Mouse (Mus musculus) lung, embryonic 16.5 days (tissue): ENCODE data around the gene Cep97. TPM values are rescaled to one million over a fixed set of nuclear protein-coding genes. Genes with fewer than 3 reads are reported as not detected.
A peak's percentile ranks its signal among the peaks of the same experiment; 100 is the strongest.

Experiments
- ATAC-seq: fragments of 200-750 bp; cut with Nextera tagmentation; 2 replicates; pipeline ENCODE4 v1.8.0; 2017; ENCODE audit warnings: low read depth, mild to moderate bottlenecking, moderate library complexity
- H3K27ac ChIP-seq: fragments of 300-500 bp; sonication (generic); 2 replicates; pipeline ENCODE4 v1.5.1; 2014; ENCODE audit warnings: mild to moderate bottlenecking, control low read depth, low read length
- H3K27me3 ChIP-seq: fragments of 300-500 bp; sonication (generic); 2 replicates; pipeline ENCODE4 v1.6.1; 2014; ENCODE audit warnings: low read depth, low read length, mixed read lengths; ENCODE audit not compliant: control insufficient read depth, insufficient read depth
- H3K36me3 ChIP-seq: fragments of 300-500 bp; sonication (generic); 2 replicates; pipeline ENCODE4 v1.6.1; 2014; ENCODE audit warnings: low read length; ENCODE audit not compliant: control insufficient read depth, insufficient read depth
- H3K4me1 ChIP-seq: fragments of 300-500 bp; sonication (generic); replicated peaks from 2 replicates; pipeline ENCODE4 v1.6.1; 2014; ENCODE audit warnings: low read length, mixed read lengths; ENCODE audit not compliant: control insufficient read depth, insufficient read depth
- H3K4me2 ChIP-seq: fragments of 300-500 bp; sonication (generic); 2 replicates; pipeline ENCODE4 v1.6.1; 2014; ENCODE audit warnings: low read depth, low read length, control low read depth
- H3K4me3 ChIP-seq: fragments of 300-500 bp; sonication (generic); 2 replicates; pipeline ENCODE4 v1.5.1; 2014; ENCODE audit warnings: mild to moderate bottlenecking, low read length, control low read depth
- H3K9ac ChIP-seq: fragments of 300-500 bp; sonication (generic); 2 replicates; pipeline ENCODE4 v1.6.1; 2014; ENCODE audit warnings: low read length, control low read depth
- H3K9me3 ChIP-seq: fragments of 300-500 bp; sonication (generic); 2 replicates; pipeline ENCODE4 v1.6.1; 2016; ENCODE audit warnings: low read length; ENCODE audit not compliant: control insufficient read depth
- WGBS: fragments of 180-500 bp; shearing (Covaris S2); extraction: QIAGEN DNeasy Blood & Tissue Kit; methylation state at CpG from one replicate; pipeline ENCODE4 v1.1.7; 2014; 5-methylcytosine and 5-hydroxymethylcytosine counted together
- polyA plus RNA-seq: library from polyadenylated mRNA; unstranded; fragments of >200 nt; fragmentation: Nextera tagmentation; extraction: Ambion mirVana; gene quantifications from 2 replicates; pipeline ENCODE4 v1.2.1, GENCODE M21; 2015

Cep97 gene
- polyA plus RNA-seq = 9.8 and 11.0 TPM in 2 replicates

GRCm38 (mm10) chr16:55934453-55935037 lies at the start of gene Cep97:
TSS of gene Cep97 (minus strand) at chr16:55934855.
- no peaks in the 10 kb centered on the region for H3K27me3 ChIP-seq
- peak within 1 kb of the TSS; percentile 73 for H3K4me2 ChIP-seq
- H3K27ac ChIP-seq = no peak within 1 kb of the TSS
- H3K4me1 ChIP-seq = no peaks in the 10 kb centered on the region
- no peaks in the 10 kb centered on the region for H3K9me3 ChIP-seq
- no peaks in the 10 kb centered on the region for H3K36me3 ChIP-seq
- peak; percentile 99 for ATAC-seq
- 0% methylated on average over 24 of the region's 24 CpGs for WGBS
- peak within 1 kb of the TSS; percentile 68 for H3K9ac ChIP-seq
- H3K4me3 ChIP-seq = peak within 1 kb of the TSS; percentile 68

DNA sequence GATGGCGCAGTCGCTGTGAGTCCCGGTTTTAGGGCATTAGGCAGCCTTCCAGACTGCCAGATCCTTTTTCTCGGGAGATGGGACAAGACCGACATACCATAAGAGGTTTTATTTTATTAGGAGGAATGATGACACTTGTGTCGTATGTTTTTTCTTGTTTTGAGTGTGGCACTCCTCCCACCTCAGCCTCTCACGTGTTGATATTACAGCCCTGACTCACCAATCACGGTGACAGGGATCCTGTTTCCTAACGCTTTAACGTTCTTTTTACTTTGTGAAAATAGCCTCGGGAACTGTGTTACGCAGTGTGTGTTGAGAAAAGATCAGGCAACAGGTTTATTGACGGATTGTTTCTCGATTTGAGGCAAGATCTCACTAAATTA lies 40.2 kb upstream of the Cep97 start:
- Histone ChIP-seq H3K9me3 (no peaks in the 10 kb centered on the region), H3K27ac (peak overlapping the region; percentile 91), H3K9ac (peak overlapping the region; percentile 97), H3K4me3 (peak overlapping the region; percentile 84), H3K4me1 (peaks cover 17% of the 10 kb centered on the region), H3K4me2 (peak overlapping the region; percentile 64), H3K27me3 (no peaks in the 10 kb centered on the region), H3K36me3 (peaks cover 24% of the 10 kb centered on the region)
- 5% methylated on average over 14 of the region's 14 CpGs for WGBS
- 0 out of 2 replicates have a peak, but pooled peaks have one; percentile 12 for ATAC-seq

- H3K27me3 ChIP-seq = no peaks in the 10 kb centered on the region
- peak overlapping the region; percentile 91 for H3K27ac ChIP-seq
- H3K4me1 ChIP-seq = peaks cover 18% of the 10 kb centered on the region
- peak overlapping the region; percentile 64 for H3K4me2 ChIP-seq
- H3K4me3 ChIP-seq = peak overlapping the region; percentile 84
- 0% methylated on average over 52 of the region's 55 CpGs for WGBS
- peak overlapping the region; percentile 97 for H3K9ac ChIP-seq
- peaks cover 29% of the 10 kb centered on the region for H3K36me3 ChIP-seq
- no peaks in the 10 kb centered on the region for H3K9me3 ChIP-seq
- peak; percentile 93 for ATAC-seq
Observed at GRCm38 (mm10) chr16:55974256-55974902, 39.7 kb upstream of the Cep97 start.

DNA sequence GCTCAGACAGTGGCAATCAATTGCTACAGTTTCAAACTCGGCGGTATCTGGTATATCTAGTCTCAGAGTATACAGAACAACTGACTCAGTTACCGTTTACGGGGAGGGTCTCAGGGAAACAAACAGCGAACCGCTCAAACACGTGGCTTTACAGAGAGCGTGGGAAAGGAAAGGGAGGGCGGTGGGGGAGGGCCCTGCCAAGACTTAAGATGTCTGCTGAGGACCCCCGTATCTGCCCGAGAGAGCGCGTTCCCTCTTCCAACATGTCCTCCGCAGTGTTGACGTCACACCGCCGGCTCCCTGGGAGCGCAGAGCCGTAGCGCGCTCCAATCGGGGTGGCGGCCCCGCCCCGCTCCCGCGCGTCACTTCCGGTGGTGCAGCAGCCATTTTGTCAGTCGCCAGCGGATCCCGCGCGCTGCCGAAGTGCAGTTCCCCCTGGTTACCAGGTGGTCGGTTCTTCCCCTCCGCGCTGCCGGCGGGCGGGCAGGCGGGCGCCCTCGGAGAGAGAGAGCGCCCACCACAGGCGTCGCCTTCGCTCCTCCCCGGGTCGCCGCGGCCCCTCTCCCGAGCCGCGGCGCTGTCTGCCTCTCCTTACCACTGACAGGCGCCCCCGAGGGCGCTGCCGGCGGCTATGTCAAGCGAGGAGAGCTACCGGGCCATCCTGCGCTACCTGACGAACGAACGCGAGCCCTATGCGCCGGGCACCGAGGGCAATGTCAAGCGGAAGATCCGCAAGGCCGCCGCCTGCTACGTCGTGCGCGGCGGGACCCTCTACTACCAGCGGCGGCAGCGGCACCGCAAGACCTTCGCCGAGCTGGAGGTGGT lies 39.0 kb upstream of the Cep97 start, which contains the start of gene Zbtb11:
Gene Zbtb11, plus strand, starts transcription at position 453 of the 825 bp plus-strand sequence.
- peak within 1 kb of the TSS; percentile 64 for H3K4me2 ChIP-seq
- H3K27ac ChIP-seq = peak within 1 kb of the TSS; percentile 91
- peak within 1 kb of the TSS; percentile 84 for H3K4me3 ChIP-seq
- no peaks in the 10 kb centered on the region for H3K9me3 ChIP-seq
- ATAC-seq = peak; percentile 97
- H3K4me1 ChIP-seq = peaks cover 20% of the 10 kb centered on the region
- no peaks in the 10 kb centered on the region for H3K27me3 ChIP-seq
- WGBS = under 1% methylated on average over 77 of the region's 86 CpGs
- H3K9ac ChIP-seq = peak within 1 kb of the TSS; percentile 97
- peaks cover 33% of the 10 kb centered on the region for H3K36me3 ChIP-seq

- Histone ChIP-seq H3K4me1 (peaks cover 20% of the 10 kb centered on the region), H3K36me3 (peaks cover 35% of the 10 kb centered on the region), H3K4me2 (peak overlapping the region; percentile 60), H3K27ac (peak overlapping the region; percentile 9; the same call in 1 of the 2 replicates), H3K27me3 (no peaks in the 10 kb centered on the region), H3K9ac (peak overlapping the region; percentile 39; the same call in 1 of the 2 replicates), H3K4me3 (peak overlapping the region; percentile 84), H3K9me3 (no peaks in the 10 kb centered on the region)
- 41% methylated on average over 10 of the region's 10 CpGs for WGBS
- no peak for ATAC-seq
Observed at GRCm38 (mm10) chr16:55972626-55973201, 38.1 kb upstream of the Cep97 start.

- no peak for ATAC-seq
- Histone ChIP-seq H3K36me3 (peaks cover 35% of the 10 kb centered on the region), H3K9me3 (no peaks in the 10 kb centered on the region), H3K27me3 (no peaks in the 10 kb centered on the region), H3K4me3 (no peak overlapping the region), H3K4me1 (peaks cover 23% of the 10 kb centered on the region), H3K4me2 (no peak overlapping the region), H3K27ac (no peak overlapping the region), H3K9ac (no peak overlapping the region)
- WGBS = 75% methylated on average over 6 of the region's 6 CpGs
Observed at GRCm38 (mm10) chr16:55971735-55972615, 37.3 kb upstream of the Cep97 start.

- peaks cover 23% of the 10 kb centered on the region for H3K4me1 ChIP-seq
- no peak overlapping the region for H3K9ac ChIP-seq
- no peaks in the 10 kb centered on the region for H3K9me3 ChIP-seq
- no peaks in the 10 kb centered on the region for H3K27me3 ChIP-seq
- H3K36me3 ChIP-seq = peaks cover 35% of the 10 kb centered on the region
- H3K27ac ChIP-seq = no peak overlapping the region
- 90% methylated on average over 5 of the region's 5 CpGs for WGBS
- H3K4me2 ChIP-seq = no peak overlapping the region
- no peak for ATAC-seq
- H3K4me3 ChIP-seq = no peak overlapping the region
Observed at GRCm38 (mm10) chr16:55970416-55970815, 35.8 kb upstream of the Cep97 start.

DNA sequence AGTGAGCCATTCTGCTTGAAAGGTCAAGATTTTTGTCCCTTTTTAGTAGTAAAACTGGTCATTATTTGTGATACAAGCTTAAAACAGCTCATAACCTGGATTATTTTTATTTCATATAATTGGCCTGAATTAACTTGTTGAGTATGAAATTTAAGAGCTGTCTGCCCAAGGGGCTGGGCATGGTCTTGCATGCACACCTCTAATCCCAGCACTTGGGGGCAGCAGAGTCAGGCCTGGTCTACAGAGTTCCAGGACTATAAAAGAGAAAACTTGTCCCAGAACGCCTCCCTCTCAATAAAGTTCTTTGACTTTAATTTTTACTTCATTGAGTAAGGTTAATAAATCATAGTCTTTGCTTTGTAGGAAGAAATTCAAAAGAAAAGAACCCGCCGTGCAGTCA lies 34.5 kb upstream of the Cep97 start:
- Histone ChIP-seq H3K4me3 (no peak overlapping the region), H3K36me3 (peaks cover 35% of the 10 kb centered on the region), H3K9ac (no peak overlapping the region), H3K4me2 (no peak overlapping the region), H3K27me3 (no peaks in the 10 kb centered on the region), H3K27ac (no peak overlapping the region), H3K9me3 (no peaks in the 10 kb centered on the region), H3K4me1 (peaks cover 19% of the 10 kb centered on the region)
- ATAC-seq = no peak
- WGBS = 75% methylated on average over 3 of the region's 3 CpGs
